Mouse (Mus musculus) MN1 (cell line): Measurements from ENCODE around the gene Olr1.
"Not testable (repeated sequence)": the region's sequence is repeated elsewhere in the genome, so short reads cannot be mapped to it uniquely, and the experiment has no call there.

Source experiments
- DNase-seq: peaks from one replicate; pipeline ENCODE4 v3.0.0-alpha.2; 2016; ENCODE audit warnings: low spot score

Olr1 gene

GRCm38 (mm10) chr6:129512367-129512766 is 5.4 kb upstream of the Olr1 start, which contains the start of gene Tmem52b:
Gene Tmem52b (plus strand): TSS chr6:129512555.
- no peak for DNase-seq

- DNase-seq: no peak
These were observed 3.4 kb upstream of the Olr1 start for GRCm38 (mm10) chr6:129510120-129510911.

- no peak for DNase-seq
These were observed 3.5 kb downstream of the Olr1 start for GRCm38 (mm10) chr6:129503471-129503870.

GRCm38 (mm10) chr6:129499516-129499915 is 7.4 kb downstream of the Olr1 start:
- not testable (repeated sequence) for DNase-seq

- DNase-seq: no peak
These were observed 9.4 kb downstream of the Olr1 start for GRCm38 (mm10) chr6:129497345-129498218.

- DNase-seq: no peak
These were observed 12.0 kb downstream of the Olr1 start for GRCm38 (mm10) chr6:129494924-129495323.

- DNase-seq: no peak
These were observed 26.6 kb downstream of the Olr1 start for GRCm38 (mm10) chr6:129480089-129480958.

GRCm38 (mm10) chr6:129476404-129477126 is 30.4 kb downstream of the Olr1 start:
- DNase-seq: no peak

GRCm38 (mm10) chr6:129472627-129473026 is 34.3 kb downstream of the Olr1 start:
- DNase-seq: no peak

- DNase-seq: no peak
These were observed 35.6 kb downstream of the Olr1 start for GRCm38 (mm10) chr6:129471386-129471785.

GRCm38 (mm10) chr6:129451411-129452039 is 55.4 kb downstream of the Olr1 start, which contains the start of gene Clec1a:
Gene Clec1a (minus strand): TSS chr6:129452000.
- no peak for DNase-seq

- DNase-seq: no peak
These were observed 57.2 kb downstream of the Olr1 start for GRCm38 (mm10) chr6:129449743-129450142.

GRCm38 (mm10) chr6:129438033-129438432 is 68.9 kb downstream of the Olr1 start:
- no peak for DNase-seq

GRCm38 (mm10) chr6:129436025-129436424 is 70.9 kb downstream of the Olr1 start:
- no peak for DNase-seq
